Mouse (Mus musculus) fibroblast of lung, adult 2 months (primary cell): Measurements from ENCODE around the gene Pnmt.
"Not testable (repeated sequence)": the region's sequence is repeated elsewhere in the genome, so short reads cannot be mapped to it uniquely, and the experiment has no call there.

Experiments used
- DNase-seq: peaks from one replicate; pipeline ENCODE4 v3.0.0-alpha.2; 2011; ENCODE audit warnings: low read depth

Pnmt gene

DNA sequence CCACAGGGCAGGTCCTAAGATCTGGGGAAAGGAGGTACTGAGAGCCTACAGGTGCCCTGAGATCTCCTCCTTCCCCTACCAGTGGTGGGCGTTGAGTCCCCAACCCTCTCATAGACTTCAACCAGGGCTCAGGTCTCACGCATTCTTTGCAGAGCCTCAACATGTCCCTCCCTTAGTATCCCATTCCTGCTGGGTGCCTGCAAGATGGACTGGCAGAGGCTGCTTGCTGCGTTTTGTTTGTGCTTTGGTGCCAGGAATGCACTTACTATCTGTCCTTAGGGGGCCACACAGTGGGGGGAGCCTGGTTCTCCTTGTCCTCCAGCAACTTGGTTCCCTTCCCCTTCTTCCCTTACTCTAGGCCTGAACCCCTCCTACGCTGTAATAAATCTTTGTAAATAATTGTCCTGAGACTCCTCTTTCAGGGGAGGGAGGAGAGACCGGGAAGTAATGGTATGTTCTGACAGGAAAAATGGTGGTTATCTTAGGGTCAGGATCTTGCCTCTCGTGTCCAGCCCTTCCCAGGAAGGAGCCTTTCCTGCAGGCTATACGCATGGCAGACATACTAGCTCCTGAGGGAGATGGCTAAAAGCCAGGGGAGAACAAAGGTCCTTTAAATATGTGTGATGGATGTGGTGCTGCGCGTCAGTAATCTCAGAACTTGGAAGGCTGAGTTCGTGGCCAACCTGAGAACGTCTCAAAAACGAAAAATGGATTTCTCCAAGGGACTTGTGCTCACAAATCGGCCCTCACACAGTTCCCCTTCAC is 28.7 kb upstream of the Pnmt start:
- DNase-seq = no peak

DNA sequence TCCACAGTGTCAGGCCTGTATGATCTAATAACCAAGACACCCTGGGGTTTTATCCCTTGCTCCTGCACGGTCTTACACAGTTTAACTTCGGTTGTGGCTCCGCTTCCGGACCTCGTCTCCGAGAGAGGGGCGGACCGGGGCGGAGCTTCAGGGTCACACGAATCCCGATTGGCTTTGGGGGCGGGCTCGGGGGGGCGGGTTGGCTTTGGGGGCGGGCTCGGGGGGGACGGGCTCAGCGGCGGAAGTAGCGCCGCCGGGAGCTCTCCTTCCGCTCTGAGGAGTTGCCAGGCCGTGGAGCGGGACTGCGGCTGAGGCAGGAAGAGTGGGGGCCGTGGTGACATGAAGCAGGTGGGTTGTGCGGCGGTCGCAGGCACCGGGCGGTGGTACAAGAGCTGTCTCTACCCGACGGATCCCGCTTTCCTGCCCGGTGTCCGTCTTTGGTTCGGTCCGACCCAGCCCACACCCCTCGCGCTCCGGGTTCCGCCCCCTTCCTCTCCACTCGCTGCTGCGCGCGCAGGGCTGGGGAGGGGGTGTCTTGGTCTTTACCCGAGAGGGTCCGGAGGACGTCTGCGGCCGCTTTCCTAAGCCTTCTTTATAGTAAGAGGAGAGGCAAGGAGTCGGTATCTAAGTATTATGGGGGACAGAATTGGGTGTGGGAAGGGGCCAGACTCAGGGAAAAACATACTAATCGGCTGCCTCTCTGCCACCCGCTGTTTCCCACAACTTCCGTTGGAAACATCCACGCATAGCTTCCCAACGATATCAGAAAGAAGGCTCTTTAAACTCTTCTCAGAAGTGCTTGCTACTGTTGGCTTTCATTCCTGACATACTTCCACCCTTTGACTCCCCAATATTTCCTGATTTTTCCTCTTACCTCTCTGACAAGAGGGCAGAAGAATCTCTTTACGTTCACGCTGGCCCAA is 27.8 kb upstream of the Pnmt start, which contains the start of gene Stard3:
TSS of gene Stard3 (plus strand) at position 208 of the 923 bp plus-strand sequence.
- peak; percentile 72 for DNase-seq

DNA sequence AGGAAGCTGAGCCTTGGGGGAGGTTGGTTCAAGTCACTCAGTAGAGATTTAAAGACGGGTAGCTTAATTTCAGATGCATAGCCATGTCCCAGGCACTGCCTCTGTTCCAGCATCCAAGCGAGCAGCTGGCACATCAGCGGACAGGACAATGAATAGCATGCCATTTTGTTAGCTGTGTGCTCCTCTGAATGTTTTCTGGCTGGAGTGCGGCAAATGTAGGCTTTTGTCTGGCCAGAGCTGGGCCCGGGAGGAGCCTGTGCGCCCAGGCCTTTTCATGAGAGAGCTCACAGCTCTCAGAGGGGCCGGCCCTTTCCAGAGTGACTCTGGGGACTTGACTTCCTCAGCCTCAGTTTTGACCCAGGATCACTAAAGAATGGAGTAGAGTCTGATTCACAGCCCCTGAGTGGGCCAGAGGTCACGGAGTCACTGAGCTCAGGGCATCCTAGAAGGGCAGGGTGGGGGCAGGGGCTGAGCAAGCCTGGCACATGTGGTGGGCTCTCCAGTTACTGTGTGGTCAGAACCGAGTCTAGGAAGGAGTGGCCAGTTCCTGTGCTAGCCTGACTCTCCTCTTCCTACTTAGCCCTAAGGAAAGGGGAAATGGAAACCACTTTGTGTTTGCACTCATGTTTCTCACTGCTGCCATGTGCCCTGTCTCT is 25.3 kb upstream of the Pnmt start:
- DNase-seq = no peak

DNA sequence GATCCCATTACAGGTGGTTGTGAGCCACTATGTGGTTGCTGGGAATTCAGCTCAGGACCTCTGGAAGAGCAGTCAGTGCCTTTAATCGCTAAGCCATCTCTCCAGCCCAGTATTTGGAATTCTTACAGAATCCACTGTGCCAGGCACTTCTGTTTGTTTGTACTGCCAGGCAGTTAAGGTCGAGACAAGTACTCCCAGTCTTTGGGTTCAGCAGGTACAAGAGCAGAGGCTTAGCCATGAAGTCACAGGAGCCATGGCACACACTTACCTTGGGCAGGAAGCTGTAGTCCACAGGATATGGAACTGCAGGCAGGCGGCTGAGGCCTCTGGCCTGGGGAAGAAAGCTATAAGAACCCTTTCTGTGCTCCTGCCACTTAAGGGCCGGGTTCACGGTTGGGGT is 22.4 kb upstream of the Pnmt start:
- DNase-seq = no peak

DNA sequence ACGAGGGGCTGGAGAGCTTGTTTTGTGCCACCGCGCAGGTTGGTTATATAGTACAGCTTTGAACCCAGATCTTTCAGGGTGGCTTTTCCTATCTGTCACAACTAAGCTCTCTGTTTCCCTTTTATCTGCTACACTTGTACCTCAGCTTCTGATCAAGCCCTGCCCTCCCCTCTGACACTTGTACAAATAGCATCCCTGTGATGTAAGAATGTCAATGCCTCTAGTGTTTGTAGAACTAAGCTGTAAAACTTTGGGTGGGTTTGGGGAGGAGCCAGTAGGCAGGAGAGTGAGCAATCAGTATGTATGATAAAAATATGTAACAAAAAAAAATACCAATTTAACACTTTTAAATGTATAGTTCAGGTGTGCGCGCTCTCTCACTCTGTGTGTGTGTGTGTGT is 21.8 kb upstream of the Pnmt start:
- no peak for DNase-seq

DNA sequence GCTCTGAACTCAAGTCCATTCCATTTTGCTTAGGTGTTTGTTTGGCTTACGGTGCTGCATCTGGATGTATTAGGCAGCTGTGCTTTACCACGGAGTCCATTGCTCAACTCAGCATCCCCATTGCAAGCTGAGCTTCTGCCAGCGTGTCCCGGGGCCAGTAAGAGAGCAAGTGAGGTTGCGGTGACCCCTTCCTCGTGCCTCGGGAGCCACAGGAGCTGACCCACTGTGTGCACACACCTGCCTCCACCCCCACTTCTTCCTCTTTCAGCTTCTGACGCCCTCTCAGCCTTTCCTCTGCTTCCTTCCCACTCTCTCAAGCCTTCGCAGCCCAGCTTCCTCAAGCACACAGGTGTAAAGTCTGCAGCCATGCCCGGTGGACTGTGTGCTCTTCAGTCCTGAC is 20.0 kb upstream of the Pnmt start:
- DNase-seq = no peak

DNA sequence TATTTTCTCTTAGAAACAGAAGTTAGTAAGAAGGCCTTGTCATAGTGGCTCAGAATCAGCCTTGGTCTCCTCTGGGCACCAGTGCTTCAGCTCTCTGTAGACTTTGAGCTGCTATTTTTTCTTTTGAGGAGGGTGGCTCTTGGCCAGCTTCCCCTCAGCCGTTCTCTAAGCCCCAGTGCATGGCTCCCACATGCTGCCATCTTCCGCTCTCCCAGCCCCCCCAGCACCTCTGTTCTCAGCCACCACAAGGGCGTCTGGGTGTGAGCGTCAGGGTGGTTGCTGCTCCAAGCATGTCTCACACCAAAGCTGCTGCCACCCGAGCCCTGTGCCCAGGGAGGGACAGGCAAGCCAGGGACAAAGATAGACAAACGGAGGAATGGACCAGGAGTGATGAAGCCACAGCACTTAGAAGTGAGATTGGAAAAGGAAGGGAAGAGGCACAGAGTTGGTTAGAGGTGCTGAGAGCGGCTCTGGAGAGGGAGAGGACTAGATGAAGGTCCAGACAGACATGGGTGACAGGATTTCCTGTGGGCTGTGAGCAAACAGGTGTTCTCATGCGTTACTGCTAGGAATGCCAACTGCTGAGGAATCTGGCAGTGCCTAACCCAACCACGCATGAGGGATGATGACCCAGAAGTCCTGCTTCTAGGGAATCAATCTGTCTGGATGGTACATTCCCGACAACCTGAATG is 18.9 kb upstream of the Pnmt start:
- DNase-seq = no peak

DNA sequence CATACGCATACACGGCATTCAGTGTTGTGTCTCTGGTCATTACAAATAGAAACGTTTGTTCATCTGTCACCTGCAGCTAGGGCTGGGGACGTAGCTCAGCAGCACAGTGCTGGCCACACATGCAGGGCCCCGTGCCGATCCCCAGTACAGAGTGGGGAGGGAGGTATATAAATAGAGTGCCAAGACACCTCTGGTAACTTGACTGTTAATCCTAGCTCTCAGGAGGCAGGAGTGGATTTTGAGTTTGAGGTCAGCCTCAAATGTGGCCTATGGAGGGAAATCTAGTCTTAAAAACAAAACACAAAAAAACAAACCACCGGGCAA is 18.4 kb upstream of the Pnmt start:
- no peak for DNase-seq

DNA sequence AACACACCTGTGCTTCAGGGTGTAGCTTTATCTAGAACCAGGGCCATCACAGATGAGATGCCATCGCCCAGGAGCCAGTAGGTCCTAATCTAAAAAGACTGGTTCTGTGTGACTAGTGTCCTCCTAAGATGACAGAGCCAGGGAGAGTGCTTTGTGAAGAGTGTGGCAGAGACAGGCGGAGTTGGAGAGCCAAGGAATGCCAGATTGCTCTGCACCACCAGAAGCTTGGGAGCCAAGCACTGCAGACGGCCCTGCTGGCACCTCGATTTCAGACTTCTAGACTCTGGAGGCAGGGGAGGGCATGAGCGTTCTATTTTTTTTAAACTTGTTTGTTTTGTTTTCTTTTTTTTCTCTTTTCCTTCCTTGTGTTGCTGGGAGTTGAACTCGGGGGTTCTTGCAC is 16.9 kb upstream of the Pnmt start:
- DNase-seq = no peak

DNA sequence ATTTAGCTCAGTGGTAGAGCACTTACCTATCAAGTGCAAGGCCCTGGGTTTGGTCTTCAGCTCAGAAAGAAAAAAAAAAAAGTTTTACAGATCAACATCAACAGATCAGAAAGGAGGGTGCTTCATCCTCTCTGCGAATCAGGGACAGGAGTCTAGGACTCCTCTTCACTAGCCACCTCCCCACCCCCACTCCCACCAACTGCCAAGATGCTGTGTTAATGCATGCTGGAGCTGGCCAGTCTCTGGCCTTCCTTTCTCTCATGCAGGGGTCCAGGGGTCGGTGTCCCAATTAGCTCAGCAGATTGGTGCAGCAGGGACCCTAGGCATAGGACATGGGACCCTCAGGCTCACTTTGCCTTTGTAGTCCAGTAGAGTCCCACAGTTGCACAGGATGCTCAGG is 15.7 kb upstream of the Pnmt start:
- no peak for DNase-seq

DNA sequence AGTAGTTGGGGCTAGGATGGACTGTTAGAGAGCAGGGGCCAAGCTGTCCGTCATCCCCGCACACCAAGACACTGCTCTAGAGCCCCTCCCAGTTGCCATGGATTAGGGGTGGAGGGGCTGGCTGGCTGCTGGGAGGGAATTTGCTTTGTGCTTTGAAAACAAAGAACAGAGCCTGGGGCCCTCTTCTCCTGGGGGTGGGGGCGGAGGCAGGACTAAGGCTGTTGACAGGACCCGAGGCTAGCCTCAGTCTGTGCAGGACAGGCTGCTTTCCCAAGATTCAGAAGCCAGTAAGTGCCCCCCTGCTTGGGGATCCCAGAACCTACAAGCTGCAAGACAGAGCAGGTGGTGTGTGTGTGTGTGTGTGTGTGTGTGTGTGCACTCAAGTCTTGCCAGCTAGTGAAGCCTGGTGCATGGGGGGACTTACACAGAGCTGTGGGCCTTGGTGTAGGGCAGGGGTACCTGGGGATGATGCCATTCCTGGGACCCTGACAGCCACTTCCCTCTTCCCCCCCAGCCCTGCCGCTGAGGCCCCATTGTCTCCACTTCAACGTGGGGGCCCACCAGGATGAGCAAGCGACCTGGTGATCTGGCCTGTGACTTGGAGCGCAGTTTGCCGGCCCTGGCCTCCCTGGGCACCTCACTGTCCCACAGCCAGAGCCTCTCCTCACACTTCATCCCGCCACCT is 14.6 kb upstream of the Pnmt start:
- DNase-seq = no peak

DNA sequence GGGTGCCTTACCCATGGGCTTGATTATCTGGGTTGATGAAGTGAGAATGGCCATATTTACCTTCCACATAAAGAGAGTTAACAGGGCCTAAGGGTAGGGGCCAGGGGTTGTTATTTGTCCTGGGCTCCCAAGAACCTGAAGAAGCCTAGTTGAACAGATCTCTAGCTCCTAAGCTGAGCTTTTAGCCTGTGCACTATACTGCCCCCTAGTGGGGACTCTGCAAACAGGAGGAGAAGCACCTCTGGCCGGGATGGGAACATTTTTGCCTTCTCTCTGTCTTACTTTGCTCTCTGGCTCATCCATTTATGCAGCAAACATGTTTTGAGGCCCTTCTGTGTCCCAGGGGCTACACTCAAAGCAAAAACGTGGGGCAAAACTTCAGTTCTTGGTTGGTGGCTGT is 13.8 kb upstream of the Pnmt start:
- DNase-seq = no peak

DNA sequence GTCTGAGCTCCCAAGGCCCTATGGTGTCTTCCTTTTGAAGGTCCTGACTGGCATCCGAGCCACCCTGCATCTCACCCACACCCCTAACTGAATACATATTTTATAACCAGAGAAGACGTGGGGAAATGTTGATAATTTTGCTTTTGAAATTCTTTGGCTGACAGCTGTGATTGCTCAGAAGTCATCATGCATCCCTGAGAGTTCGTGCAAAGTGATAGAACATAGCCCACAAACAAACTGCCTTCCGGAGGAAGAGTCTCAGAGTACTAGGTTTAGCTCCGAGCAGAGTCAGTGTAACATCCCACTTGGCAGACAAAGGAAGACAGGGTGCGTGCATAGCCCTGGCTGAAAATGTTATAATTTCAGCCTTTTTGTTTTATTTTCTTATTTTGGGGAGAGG is 13.0 kb upstream of the Pnmt start:
- no peak for DNase-seq

DNA sequence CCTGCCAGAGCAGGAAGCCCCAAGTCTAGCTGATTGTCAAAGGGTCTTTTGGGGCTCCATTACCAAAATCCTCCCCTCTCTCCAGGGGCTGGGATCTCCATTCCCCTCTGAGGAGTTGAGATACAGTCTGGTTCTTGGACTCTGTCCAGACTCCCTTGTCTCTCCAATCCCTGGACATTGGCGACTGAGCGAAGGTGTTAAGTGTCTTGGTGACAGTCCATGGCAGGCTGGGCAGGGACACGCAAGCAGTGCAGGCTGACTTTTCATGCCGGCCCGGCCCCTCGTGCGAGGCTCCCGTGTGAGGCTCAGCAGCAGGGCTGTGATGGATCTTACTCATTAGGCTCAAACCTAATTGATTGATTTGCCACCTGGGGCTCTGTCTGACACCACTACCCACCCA is 12.0 kb upstream of the Pnmt start:
- DNase-seq = no peak

DNA sequence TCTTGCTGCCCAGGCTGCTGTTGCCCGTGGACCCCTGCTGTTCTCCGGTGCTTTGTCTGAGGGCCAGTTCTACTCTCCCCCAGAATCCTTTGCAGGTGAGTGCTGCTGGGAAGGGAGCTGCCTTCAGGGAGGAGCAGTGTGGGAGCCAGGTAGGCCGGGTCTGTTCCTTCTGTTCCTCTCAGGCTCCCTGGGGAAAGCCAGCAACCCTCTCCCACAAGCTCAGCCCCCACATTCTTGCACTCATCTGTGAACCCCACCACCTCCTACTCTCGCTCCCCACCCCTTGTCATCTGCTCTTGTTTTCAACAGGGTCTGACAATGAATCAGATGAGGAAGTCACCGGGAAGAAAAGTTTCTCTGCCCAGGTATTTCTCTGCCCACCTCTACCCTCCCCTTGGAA is 9.5 kb upstream of the Pnmt start:
- no peak for DNase-seq

DNA sequence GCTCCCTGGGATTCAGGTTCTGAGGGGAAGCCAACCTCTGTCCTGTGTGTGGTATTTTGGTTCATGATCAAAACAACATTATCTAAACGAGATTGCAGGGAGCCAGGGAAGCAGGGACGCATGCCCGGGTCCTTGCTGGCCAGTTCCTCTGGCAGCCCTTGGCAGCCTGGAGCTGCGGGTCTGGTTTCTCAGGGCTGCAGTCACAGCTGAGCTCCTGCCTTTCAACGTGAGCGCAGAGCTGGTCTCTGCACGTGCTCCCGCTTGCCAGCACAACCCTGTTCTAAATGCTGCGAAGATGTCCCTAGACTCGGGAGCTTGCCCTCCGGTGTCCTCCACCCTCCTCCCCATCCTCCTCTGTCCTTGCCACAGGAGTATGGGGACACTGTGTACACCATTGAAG is 8.5 kb upstream of the Pnmt start:
- no peak for DNase-seq

DNA sequence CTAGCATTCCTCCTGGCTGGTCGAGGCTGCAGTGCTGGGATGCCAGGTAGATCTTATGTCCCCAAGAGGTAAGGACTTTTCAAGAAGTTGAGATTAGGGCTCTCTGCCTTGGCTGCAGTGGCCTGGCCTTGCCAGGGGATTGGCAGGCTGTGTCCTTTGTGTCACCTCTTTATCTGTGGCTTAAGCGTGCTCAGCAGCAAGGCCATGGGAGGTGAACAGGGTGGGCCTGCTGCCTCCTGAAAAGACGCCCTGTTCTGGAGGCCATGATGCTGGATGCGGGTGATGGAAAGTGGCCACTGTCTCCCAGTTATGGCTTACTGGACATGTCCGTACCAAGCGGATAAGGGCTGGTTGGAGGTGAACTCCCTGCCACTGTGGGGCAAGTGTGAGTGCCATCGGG is 6.9 kb upstream of the Pnmt start:
- no peak for DNase-seq

DNA sequence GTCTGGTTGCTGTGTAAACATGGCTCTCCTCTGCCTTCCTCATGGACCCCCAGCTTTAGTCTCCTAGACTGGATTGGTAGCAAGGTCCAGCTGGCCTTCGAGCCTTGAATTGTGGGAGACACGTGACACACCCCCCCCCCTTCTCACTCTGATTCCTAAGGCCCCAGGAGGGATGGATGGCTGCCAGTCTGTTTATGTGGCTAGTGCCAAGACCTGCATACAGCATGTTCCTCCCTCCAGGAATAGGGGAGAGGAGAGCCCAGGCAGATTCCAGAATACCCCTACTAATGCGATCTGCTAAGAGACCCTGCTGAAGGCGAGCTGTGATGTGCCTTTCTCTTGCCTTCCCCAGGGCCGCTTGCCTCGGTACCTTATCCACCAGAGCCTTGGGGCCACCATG is 6.1 kb upstream of the Pnmt start:
- DNase-seq = no peak

DNA sequence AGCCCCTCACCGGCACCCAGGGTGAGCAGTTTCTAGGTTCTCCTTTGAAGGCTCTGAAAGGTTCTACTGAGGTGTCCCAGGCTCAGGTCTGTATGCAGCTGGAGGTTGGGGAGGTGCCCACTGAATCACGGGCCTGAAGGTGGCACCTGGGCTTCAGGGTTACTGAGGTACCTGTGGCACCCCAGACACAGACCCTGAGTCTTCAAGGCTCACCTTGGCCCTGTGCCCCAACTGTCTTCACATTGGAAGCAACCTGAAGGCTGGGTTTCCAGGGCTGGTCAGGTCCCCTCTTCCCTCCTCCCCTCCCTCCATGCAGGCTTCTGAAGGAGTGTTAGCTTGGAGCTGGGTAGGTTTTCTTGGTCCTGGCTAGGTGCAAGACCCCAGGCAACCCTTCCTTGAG is 4.6 kb upstream of the Pnmt start:
- DNase-seq = no peak

DNA sequence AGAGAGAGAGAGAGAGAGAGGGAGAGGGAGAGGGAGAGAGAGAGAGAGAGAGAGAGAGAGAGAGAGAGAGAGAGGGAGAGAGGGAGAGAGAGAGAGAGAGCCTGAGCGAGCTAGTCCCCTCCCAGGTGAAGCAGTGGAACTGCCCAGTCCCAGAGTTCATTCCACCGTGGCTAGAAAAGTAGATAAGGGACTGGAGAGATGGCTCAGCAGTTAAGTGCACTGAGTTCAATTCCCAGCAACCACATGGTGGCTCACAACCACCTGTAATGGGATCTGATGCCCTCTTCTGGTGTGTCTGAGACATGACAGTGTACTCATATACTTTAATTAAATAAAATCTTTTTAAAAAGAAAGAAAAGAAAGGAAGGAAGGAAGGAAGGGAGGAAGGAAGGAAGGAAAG is 3.8 kb upstream of the Pnmt start:
- DNase-seq = not testable (repeated sequence)

DNA sequence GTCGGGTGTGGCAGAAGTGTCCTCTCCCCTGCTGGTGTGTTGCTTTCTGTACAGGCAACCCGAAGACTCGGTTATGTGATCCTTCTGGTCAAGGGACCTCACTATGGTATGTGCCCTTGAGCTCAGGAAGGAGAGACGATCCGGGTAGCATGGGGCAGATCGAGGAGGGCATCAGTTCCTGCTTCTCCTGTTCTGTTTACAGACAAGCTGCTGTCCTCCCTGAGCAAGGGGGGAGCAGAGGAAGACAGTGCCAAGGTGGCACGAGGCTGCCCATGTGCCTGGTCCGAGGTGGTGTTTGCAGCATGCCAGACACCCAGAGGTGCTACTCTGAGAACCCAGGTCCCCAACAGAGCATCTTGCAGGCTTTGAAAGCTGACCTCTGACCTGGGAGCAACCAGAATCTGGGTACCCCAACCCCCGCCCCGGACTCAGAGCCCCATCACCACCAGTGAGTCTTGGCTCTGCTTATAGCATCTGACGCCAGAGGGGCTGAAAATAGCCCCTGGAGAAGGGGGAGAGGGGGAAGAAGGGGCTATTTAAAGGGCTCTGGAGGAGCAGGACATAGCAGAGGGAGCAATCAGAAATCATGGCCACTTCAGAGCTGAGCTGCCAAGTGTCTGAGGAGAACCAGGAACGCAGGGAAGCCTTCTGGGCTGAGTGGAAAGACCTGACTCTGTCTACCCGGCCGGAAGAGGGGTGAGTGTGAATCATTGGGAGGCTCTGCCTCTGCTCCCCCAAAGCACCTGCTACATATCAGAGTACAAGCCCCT is 2.8 kb upstream of the Pnmt start, which contains the start of gene Tcap:
TSS of gene Tcap (plus strand) at position 551 of the 770 bp plus-strand sequence.
- DNase-seq = no peak
